Mouse (Mus musculus) gastrocnemius, adult 8-10 months (tissue): ENCODE measurements at regions not wholly inside any gene's neighbourhood (a gene's known extent, or its start where the extent isn't known, plus 50 kb on each side); places are given as distances from the start of the nearest gene placed in this dataset.

Experiments
- DNase-seq, 2 experiments: peaks; one replicate each; pipeline ENCODE4 v3.0.0; 2022; ENCODE audit warnings: low spot score in 2 of 2

DNA sequence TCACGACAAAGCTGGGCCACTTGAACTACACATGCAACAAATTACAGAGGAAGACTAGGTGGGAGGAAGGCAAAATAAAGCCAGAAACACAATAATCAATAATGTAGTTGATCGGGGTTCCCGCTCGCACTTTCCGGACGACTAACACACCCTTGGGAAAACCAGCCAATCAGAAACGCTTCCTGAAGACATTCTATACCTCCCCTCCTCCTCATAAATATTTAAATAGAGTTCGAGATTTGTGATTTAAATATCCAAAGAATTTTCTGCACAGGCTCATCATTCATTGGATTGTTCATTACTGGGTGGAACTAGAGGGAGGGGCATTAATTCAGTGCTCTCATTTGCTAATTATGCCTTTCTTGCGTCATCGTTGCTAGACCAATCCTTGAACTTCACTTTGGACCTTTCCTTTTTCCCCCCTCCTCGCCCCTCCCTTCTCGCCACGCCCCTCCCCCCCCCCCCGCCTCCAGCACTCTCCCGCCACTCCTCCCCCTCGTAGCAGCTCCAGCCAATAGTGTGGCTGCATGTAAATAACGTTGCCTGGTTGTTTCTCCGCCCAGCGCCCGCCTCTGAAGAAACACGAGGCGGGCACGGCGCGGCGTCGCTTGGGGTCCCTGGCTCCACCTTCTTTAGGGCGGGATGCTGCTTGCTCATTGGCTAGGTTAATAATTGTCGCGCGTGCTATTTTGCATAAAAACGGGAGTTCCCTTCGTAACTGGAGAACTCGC, 254.2 kb upstream of the Nfe2l3 start:
- peak; percentile 40 to 72 for DNase-seq

- DNase-seq, result no peak
These were observed 253.6 kb upstream of the Nfe2l3 start for GRCm38 (mm10) chr6:51178799-51179398.

- no peak for DNase-seq
These were observed 252.5 kb upstream of the Nfe2l3 start for GRCm38 (mm10) chr6:51179741-51180537.

DNA sequence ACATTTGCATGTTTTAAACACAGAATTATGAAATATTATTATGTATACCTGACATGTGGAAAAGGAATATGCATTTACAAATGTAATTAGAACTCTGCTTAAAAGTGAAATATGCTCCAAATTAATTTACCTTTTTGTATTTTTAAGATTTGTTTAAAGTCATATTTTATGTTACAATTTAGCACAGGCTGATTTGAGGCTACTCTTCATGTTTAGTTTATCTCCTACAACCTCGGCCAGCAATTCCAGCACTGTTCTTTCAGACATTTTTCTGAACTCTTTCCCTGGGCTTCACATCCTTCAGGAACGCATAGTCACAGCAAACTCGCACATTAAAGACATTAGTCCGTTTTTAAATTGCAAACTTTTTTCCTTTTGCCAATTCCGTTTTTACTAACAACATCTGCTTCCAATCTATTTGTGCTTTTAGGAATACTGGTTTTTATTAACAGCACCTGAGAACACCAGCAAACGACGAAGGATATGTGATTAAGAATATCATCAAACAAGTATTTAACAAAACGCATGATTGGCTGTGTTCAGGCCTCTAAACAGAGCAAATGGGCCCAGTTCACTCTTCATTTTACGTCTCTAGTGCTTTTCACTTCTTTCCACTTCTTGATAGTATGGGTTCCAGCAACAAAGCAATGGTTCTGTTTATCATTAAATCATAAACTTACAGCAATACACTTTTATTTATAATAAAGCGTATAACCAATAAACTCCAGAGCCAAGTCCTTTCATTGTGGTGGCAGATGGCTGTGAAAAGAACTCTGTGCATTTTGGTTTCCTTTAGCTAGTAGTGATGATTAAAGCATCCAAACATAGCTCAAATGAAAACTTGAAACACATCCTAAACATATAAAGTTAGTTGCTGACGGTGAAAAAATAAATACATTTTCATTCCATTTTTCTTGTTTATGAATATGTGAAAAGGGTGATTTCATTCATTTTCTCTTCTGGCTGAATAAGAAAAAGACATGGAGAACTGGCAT, 251.3 kb upstream of the Nfe2l3 start:
- DNase-seq, result no peak

GRCm38 (mm10) chr6:51181905-51182304, 250.6 kb upstream of the Nfe2l3 start:
- DNase-seq, result no peak

- DNase-seq, result no peak
These were observed 249.6 kb upstream of the Nfe2l3 start for GRCm38 (mm10) chr6:51182771-51183284.

GRCm38 (mm10) chr6:51183576-51184420, 248.7 kb upstream of the Nfe2l3 start:
- DNase-seq, result no peak

GRCm38 (mm10) chr6:51184500-51184899, 248.0 kb upstream of the Nfe2l3 start:
- DNase-seq, result no peak

- no peak for DNase-seq
These were observed 247.3 kb upstream of the Nfe2l3 start for GRCm38 (mm10) chr6:51185201-51185600.

- no peak for DNase-seq
These were observed 243.3 kb upstream of the Nfe2l3 start for GRCm38 (mm10) chr6:51189173-51189572.

GRCm38 (mm10) chr6:51192826-51193225, 239.6 kb upstream of the Nfe2l3 start:
- DNase-seq, result no peak

GRCm38 (mm10) chr6:51193356-51193755, 239.1 kb upstream of the Nfe2l3 start:
- DNase-seq, result no peak

DNA sequence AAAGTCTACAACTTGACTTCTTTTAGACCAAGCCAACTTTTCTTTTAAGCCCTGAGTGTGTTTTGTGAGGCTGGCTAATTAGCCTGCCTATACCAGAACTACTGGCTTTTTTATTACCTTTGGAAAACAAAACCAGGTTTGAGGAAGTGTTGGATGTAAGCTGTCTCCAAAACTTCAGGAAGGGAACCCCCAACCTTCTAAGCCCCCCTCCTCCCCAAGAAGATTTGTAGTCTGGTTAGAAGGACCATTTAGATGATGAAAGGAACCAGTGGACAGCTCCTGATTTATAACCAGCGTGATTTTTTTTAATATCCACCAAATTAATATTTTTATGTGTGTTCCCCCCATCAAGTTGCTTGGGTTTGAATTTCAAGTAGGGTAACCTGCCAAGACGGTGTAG, 236.1 kb upstream of the Nfe2l3 start:
- no peak for DNase-seq

GRCm38 (mm10) chr6:51197000-51197774, 235.3 kb upstream of the Nfe2l3 start:
- no peak for DNase-seq

DNA sequence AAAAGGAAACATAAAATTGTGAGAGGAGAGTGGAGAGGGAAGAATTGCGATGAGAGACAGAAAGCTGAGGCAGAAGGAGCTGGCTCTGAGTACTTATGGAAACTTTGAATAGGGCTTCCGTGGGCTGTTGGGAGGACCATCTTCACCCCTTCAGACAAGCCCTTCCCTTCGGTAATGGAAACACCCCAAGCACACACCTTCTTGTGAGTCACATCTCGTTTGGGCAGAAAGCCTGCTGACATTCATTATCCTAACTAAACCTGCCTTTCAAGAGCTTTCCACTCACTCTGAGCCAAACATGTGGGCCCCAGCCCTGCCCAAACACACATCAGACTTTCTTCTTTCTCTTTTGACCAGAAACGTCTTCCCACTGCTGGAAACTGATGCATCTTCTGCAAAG, 232.3 kb upstream of the Nfe2l3 start:
- DNase-seq, result no peak

- no peak for DNase-seq
These were observed 231.6 kb upstream of the Nfe2l3 start for GRCm38 (mm10) chr6:51200837-51201236.

GRCm38 (mm10) chr6:51204306-51204705, 228.2 kb upstream of the Nfe2l3 start:
- no peak for DNase-seq

DNA sequence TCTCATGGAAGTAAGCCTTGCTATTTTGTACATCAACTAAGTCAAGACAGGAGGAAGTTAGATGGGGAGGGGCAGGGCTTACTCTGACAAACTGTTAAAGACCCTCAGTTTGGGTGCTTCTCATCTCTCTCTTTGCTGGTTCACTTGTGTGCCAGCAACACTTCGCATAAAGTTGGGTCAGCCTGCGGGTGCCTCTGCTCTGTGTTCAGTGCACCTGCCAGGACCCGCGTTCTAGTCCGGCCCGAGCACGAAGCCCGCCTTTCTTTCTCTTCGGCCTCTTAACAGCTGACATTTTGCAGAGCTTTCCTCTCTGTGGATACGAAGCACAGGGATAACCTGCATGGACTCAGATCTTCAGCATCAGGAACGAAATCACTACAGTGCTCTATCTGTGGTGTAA, 227.1 kb upstream of the Nfe2l3 start:
- DNase-seq, result no peak
